Mouse (Mus musculus) telencephalon, adult 2 months (tissue): ENCODE results near the gene Pomgnt1.

Source experiments
- DNase-seq: peaks from one replicate; pipeline ENCODE4 v3.0.0-alpha.2; 2011; ENCODE audit warnings: low read depth, low spot score

Gene Pomgnt1

DNA sequence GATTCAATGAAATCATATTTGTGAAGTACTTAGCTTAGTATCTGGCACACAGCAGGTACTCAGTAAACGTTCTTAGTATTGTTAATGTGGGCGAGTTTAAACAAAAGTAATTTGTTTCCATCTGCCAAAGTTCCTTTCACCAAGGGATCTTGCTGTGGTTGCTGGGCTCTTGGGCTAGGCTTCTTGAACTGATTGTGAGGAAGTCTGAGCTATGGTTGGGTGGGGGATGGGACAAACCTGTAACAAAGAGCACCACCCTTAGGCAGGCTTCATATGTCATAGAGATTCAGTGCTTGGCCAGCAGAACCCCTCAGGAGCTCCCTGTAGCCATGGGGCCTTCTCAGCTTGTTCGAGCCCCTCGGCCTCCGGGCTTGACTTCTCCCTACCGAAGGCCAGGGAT lies 49.4 kb downstream of the Pomgnt1 start, which contains the start of the genes 1700042G07Rik and Gm49337:
TSS of gene 1700042G07Rik (plus strand) at position 301 of the 400 bp plus-strand sequence.
TSS of gene Gm49337 (plus strand) at position 313 of the 400 bp plus-strand sequence.
- DNase-seq, result no peak

DNA sequence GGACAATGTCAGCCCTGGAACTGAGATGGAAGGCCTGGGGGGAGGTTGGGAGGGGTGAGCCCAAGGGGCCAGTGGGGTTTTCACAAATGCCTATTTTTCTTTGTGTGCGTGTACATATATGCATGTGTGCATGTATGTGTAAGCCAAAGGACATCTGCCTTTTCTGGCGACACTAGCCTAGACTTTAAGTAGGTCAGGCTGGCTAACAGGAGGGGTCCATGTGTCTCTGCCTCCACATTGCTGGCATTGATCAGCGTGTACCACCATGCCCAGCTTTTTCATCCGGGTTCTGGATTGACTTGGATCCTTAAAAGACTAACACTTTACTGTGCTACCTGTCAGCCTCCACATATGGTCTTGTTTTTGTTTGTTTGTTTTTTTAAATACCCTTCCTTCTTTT lies 50.1 kb downstream of the Pomgnt1 start:
- no peak for DNase-seq

DNA sequence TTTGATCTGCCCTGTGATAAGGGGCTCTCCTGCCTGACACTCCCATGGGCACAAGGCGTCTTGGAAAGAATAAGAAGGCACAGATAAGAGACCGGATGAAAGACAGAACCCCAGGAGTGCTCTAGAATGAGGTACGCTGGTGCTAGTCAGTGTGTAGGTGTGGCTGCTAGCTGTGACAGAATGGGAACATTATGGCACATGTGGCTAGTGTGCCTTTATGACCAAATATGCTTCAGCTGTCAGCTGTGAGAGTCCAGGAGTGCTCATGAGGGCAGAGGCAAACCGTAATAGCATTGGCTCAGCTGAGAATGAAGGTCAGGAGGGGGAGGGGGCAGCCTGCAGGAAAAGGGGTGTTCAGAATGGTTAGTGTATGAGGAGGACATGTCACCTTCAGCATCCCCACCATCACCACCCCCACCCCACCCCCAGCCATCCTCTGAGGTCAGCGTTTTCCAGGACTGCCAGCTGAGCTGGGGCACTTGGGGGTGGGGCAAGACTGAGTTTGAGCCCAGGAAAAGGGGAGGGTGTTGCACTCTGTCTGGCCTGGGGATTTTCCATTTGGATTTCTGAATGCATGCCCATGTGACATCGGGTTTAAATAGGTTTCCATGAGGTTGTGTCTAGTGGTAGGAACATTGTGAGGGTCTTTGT lies 51.0 kb downstream of the Pomgnt1 start:
- no peak for DNase-seq

DNA sequence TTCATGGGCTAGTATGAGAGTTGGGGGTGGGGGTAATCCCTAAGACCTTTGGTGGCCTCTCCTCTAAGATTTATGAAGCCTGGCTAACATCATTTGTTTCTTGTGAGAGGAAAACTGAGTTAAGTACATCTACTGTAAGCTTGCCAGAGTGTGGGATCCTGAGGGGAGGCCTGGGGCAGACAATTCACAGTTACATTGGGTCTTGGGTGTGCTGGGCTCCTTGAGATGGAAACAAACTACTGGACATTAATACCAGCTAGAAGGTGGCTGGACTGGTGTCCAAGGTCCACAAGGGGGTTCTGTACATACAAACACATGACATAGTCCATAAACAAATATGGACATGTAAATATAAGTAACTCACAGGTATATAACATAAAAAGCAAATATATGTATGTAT lies 51.5 kb downstream of the Pomgnt1 start:
- no peak for DNase-seq

DNA sequence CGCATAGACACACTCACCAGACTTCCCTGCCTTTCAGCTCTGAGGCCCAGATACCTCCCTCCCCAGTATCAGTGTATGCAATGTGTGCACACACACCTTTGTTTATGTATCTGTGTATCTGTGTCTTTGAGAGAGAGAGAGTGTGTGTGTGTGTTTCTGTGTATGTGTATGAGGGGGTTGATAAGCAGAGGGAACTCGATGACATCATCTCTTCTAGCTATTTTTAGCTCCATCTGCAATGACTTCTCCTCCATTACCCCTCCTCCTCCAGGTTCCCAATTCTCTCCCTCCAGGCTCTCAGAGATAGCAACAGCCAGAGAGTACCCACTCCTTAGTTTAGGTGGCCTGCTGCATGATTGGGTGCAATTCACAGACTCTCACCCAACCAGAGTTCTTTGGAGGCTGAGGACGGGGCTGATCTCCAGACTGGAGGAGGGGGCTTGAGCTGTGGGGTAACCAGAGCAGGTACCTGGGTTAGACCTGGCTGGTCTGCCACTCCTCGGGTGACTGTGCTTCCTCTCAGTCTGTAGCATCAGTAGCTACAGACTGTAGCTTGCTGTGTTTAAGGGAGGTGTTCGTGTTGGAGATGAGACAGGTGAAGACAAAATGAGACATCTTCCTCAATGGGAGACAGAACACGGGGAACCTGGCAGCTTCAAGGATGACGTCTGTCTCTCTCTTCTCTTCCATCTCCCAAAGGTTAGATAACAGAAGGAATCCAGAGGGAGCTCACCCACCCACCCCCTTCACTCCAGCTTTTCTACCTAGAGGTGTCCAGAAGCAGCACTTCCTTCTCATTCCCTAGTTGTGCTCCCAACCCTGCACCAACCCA lies 52.3 kb downstream of the Pomgnt1 start:
- DNase-seq, result peak; percentile 92

DNA sequence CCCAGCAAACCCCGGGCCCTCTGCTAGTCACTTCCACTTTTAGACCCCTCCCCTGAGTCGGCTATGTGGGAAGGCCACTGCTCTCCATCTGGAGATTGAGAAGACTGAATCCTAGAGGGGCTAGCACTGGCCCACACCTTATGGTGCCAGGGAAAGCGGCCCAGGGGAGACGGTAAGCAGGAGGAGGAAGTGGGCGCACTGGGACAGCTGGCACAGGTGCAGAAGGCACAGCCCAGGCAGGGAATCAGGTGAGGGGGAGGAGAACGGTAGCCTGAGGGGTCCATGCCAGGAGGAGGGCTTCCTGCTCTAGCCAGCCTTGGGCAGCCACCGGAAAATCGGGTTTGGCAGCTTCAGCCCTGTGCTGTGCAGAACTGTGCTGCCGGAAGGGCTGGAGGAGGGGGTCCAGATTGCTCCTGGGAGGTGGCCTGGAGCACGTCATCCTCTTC lies 52.9 kb downstream of the Pomgnt1 start:
- DNase-seq, result no peak

DNA sequence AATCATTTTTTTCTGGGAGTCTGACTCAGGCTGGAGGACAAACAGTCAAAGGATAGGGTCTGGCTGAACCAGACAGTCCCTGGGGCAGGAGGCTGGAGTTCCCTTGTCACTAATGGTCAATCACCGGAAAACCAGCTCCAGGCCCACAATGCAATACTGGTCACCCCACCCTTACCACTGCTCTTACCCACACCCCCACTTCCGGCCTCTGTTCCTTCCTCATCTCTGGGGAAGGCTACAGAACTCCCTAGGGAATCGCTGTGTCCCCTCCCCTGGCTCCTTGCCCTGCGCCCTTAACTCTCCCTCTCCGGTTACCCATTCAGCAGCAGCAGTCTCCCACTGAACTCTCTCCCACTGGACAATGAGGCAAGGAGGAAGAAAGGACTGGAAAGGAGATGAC lies 53.5 kb downstream of the Pomgnt1 start:
- DNase-seq, result no peak

DNA sequence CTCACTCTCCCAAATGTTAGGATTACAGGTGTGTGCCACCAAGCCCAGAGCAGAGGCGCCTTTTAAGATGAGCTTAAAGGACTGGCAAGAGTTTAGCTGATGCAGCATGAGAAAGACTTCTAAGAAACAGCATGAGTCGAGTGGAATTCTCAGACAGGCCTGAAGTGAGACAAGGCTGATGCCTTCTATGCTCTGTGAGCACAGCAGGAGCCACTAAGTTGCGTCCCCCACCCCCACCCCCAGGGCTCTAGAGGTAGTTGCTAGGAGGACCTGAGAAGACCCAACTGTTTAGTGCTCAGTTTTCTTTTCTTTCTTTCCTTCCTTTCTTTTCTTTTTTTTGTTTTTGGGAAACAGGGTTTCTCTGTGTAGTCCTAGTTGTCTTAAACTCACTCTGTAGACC lies 58.4 kb downstream of the Pomgnt1 start:
- no peak for DNase-seq

DNA sequence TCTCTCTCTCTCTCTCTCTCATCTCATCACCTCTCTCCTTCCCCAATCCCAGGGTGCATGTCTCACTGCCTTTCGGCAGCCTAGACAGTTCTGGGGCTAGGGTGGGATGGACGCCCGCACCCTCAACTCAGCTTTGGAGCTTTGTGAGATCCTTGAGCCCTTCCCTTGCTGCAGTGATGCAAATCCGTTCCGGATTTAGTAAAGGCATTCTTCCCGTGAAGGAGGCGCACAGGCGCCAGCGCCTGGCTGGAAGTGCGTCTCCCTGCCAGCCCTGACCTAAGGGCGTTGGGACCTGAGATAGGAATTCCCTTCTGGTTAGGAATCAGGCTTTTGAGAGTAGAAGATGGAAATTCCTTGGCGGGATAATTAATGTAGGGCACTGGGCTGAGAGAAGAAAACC lies 59.1 kb downstream of the Pomgnt1 start:
- no peak for DNase-seq

DNA sequence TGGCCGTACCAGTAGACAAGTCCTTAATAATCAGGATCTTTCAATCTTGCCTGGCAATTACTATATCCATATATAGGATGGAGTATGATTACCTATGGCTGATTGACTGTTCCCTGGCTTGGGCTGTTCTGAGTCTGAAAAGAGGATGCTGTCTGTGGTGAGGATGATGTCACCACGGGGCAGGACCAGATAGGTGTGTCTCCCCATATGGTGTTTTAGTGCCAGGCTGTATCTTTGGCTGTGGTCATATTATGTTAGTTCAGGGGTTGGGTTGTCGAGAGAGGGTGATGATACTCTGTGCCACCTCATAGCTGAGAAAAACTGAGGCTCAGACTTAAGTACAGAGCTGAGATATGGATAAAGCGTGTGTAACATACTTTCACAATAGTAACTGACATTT lies 61.4 kb downstream of the Pomgnt1 start:
- no peak for DNase-seq

DNA sequence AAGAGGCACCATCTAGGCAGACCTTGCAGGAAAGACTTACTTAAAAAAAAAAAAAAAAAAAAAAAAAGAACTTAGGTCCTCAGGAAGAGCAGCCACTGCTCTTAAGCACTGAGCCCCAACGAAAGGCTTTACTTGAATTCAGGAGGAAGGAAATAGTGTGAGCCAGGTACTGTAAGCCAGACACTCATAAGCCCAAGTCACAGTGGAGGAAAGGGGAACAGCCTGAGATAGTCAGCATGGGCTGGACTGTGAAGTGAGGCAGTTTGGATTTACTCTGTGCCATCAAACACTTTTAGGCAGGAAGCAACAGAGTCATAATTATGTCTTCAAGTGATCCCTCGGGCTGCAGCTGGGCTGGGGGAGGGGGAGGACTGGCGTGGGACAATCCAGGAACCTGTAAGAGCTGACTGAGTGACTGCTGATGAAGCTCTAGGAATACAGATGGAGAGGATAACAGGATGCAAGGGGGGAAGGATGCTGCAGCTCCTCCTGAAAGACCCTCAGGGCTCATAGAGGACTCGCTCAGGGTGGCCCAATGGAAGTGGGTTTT lies 68.7 kb downstream of the Pomgnt1 start:
- no peak for DNase-seq

DNA sequence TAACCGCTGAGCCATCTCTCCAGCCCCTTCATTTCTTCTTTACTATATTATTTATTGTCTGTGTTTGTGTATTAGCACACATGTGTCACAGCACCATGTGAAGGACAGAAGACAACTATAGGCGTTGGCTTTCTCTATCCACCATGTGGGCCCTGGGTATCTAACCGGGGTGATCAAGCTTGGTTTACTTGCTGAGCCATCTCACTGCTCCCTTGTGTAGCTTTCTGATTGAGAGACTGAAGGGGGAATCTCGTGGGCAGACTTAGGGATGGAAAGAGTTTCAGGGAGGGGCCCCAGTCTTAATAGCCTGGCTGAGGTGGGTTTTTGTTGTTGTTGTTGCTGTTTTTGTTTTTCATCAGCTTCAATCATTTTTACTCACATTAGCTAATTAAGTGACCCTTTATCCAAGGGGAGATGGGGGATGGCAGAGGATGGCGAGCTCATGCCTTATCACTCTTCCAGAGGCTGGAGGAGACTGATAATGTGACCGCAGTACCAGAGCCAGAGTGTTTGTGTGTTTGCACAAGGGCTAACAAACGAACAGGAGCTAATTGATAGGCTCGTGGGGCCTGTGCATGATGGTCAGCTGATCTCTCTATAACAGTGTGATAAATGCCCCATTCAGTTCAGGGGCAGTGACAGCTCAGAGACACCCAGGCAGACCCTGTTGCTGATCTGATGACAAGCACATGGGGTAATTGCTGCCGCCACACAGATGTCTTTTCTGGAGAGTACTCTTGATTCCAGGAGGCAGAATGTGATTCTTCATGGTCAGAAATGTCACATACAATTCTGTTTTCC lies 70.1 kb downstream of the Pomgnt1 start:
- DNase-seq, result no peak

DNA sequence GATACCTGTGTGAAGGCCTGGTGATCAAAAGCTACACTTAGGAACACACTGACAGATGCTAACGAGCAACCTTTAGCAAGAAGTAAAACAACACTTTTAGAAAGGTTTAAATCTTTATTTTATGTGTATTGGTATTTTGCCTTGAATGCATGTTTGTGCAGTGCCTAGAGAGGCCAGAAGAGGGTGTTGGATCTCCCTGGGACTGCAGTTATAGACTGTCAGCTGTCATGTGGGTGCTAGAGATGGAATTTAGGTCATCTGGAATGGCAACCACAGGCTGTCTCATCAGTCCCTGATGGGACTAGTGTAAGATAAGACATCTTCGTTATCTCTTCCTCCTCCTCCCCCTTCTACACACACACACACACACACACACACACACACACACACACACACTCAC lies 74.8 kb downstream of the Pomgnt1 start:
- no peak for DNase-seq

DNA sequence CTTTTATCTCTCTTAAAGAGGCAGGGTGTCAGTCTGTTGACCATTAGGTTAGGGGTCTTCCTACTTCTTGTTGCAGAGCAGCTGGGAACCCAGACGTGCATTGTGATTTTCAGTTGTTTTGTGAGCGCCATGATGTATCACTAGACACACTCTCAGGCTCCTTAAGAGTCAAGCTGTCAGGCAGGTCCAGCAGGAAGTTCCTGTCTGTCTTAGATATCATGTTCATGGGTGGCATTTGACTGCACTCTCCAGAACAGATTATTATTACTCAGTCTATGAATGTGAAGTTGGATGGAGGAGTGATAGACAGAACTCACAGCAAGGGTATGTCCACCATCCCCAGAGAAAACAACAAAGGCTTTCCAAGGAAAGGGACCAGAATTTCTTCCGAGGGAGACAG lies 80.8 kb downstream of the Pomgnt1 start:
- DNase-seq, result no peak

DNA sequence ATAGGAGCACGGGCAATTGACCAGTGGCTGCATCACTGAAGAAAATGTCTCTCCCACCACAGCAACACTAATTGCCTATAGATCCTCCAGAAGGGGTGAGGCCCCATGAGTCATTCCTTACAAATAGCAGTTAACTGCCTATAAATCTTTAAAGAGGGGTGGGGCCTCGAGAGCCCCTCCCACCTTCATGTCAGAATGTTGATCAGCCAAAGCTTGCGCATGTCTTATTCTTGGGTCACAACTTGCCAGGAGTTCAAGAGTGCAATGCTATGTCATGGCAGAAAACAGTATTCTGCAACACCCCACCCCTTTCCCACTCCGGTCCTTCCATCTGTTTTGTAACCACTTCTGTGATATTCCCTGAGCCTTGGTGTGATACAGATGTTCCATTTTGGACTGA lies 82.9 kb downstream of the Pomgnt1 start:
- DNase-seq, result no peak

DNA sequence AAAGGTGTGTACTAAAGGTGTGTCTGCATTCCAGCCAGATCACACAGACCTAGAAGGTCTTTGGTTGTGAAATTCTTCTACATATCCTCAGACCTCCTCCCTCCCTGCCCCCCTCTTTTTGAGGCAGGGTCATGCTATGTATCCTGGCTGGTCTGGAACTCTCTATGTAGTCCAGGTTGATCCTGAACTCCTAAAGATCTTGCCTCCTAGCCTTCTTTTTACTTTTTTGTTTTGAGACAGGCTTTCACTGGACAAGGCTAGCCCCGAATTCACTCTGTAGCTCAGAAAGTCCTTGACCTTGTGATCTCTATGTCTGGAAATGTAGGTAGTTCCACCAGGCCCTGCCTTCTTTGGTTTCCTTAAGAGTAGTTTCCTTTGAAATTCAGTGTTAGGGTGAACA lies 85.3 kb downstream of the Pomgnt1 start:
- no peak for DNase-seq
